Mouse (Mus musculus) myocyte (in vitro differentiated cells): Measurements from ENCODE around the gene Cdk1. TPM values are rescaled to one million over a fixed set of nuclear protein-coding genes. Genes with fewer than 3 reads are reported as not detected.

Experiments
- H3K27me3 ChIP-seq: one replicate; pipeline ENCODE4 v1.6.1; 2011; ENCODE audit not compliant: control insufficient read depth, insufficient read depth, insufficient read length
- H3K36me3 ChIP-seq: one replicate; pipeline ENCODE4 v1.6.1; 2011; ENCODE audit not compliant: control insufficient read depth, insufficient read depth
- H3K4me2 ChIP-seq: one replicate; pipeline ENCODE4 v1.6.1; 2011; ENCODE audit warnings: low read depth, control low read depth
- H3K4me3 ChIP-seq: one replicate; pipeline ENCODE4 v1.5.1; 2011; ENCODE audit warnings: mild to moderate bottlenecking, control low read depth, moderate library complexity
- H3K79me2 ChIP-seq: one replicate; pipeline ENCODE4 v1.6.1; 2011; ENCODE audit not compliant: control insufficient read depth, insufficient read depth
- H3ac ChIP-seq: one replicate; pipeline ENCODE4 v1.6.1; 2011; ENCODE audit not compliant: control insufficient read depth, insufficient read length
- CEBPB ChIP-seq: IDR thresholded peaks from 2 replicates; pipeline ENCODE4 v1.6.1; 2011; ENCODE audit warnings: mild to moderate bottlenecking, moderate library complexity; ENCODE audit not compliant: poor library complexity, insufficient read depth, severe bottlenecking
- E2F4 ChIP-seq: IDR thresholded peaks from one replicate; pipeline ENCODE4 v1.6.1; 2011; ENCODE audit warnings: mild to moderate bottlenecking, control low read depth, moderate library complexity; ENCODE audit not compliant: insufficient read depth
- MAX ChIP-seq: IDR thresholded peaks from one replicate; pipeline ENCODE4 v1.6.1; 2011; ENCODE audit warnings: low read depth, mild to moderate bottlenecking, control low read depth
- MYOD1 ChIP-seq, 3 experiments: IDR thresholded peaks; one replicate each; pipeline ENCODE4 v1.6.1; 2011; ENCODE audit warnings: control low read depth in 2 of 3, low read depth in 2 of 3, mild to moderate bottlenecking in 2 of 3, moderate library complexity in 1 of 3; ENCODE audit not compliant: insufficient read length in 2 of 3, control insufficient read depth in 1 of 3
- MYOG ChIP-seq, 3 experiments: IDR thresholded peaks; one replicate each; pipeline ENCODE4 v1.6.1; 2011; ENCODE audit warnings: control low read depth in 2 of 3, low read depth in 2 of 3, mild to moderate bottlenecking in 2 of 3; ENCODE audit not compliant: insufficient read length in 2 of 3, control insufficient read depth in 1 of 3, insufficient read depth in 1 of 3
- POLR2A ChIP-seq: IDR thresholded peaks from one replicate; pipeline ENCODE4 v1.6.1; 2011; ENCODE audit warnings: low read depth, mild to moderate bottlenecking, control low read depth, moderate library complexity; ENCODE audit not compliant: insufficient read length
- POLR2AphosphoS2 ChIP-seq: IDR thresholded peaks from one replicate; pipeline ENCODE4 v1.6.1; 2011; ENCODE audit warnings: low read depth, control low read depth; ENCODE audit not compliant: insufficient read length
- REST ChIP-seq: IDR thresholded peaks from one replicate; pipeline ENCODE4 v1.6.1; 2011; ENCODE audit warnings: mild to moderate bottlenecking, control low read depth, moderate library complexity; ENCODE audit not compliant: insufficient read depth, insufficient read length
- SRF ChIP-seq: IDR thresholded peaks from one replicate; pipeline ENCODE4 v1.6.1; 2011; ENCODE audit warnings: low read depth; ENCODE audit not compliant: control insufficient read depth, insufficient read length
- TCF12 ChIP-seq: IDR thresholded peaks from one replicate; pipeline ENCODE4 v1.6.1; 2011; ENCODE audit warnings: mild to moderate bottlenecking, control low read depth; ENCODE audit not compliant: poor library complexity, insufficient read depth, severe bottlenecking
- TCF3 ChIP-seq: IDR thresholded peaks from one replicate; pipeline ENCODE4 v1.6.1; 2011; ENCODE audit warnings: low read depth, control low read depth; ENCODE audit not compliant: insufficient read length
- USF1 ChIP-seq: IDR thresholded peaks from one replicate; pipeline ENCODE4 v1.6.1; 2011; ENCODE audit warnings: low read depth, mild to moderate bottlenecking, control low read depth, moderate library complexity
- polyA plus RNA-seq: library from polyadenylated mRNA; unstranded; fragments of >200 nt; fragmentation: generic; extraction: Trizol; gene quantifications from one replicate; pipeline ENCODE4 v1.2.1, GENCODE M21; 2012; ENCODE audit warnings: missing spikeins

Cdk1 gene
- polyA plus RNA-seq, 1 experiment: 85.7 TPM

DNA sequence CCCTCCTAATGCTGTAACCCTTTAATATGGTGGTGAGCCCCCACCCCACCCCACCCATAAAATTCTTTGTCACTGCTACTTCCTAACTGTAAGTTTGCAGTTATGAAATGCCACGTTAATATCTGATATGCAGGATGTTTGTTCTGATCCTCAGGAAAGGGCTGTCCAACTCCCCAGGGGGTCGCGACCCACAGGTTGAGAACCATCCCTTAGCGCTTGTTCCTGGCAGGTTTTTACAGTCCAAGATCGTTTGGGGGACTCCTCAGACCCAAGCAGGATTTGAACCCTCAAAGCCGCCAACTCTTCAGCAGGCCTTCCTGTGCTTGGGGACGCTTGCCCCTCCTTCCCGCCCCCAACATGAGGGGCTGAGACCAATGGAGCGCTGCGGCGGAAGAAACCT lies 16.5 kb downstream of the Cdk1 start:
- TF ChIP-seq E2F4 (no peak), USF1 (no peak), TCF12 (no peak), CEBPB (no peak), MAX (no peak), REST (no peak), TCF3 (no peak)
- Histone ChIP-seq H3K4me3 (no peak overlapping the region), H3K79me2 (peaks cover 4% of the 10 kb centered on the region), H3K4me2 (no peak overlapping the region), H3ac (no peak overlapping the region), H3K27me3 (no peaks in the 10 kb centered on the region), H3K36me3 (peaks cover 28% of the 10 kb centered on the region)

DNA sequence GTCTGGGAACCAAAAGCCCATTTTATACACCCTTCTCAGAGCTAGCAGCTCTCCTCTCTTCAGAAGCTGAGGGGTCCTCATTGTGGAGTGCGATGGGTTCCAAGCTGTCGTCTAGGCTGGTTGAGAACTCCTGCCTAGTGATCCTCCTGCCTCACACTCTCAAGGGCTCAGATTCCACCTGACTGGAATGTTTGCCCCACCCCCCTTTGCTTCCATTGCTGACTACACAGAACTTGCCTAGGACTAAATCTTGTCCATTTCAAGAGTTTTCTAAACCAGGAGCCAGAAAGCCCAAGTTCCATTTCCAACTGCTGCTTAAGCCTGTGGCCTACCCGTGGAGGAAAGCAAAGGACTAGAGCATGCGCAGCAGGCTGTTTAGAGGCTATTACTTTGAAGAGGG lies 17.1 kb downstream of the Cdk1 start:
- Histone ChIP-seq H3K79me2 (peaks cover under 1% of the 10 kb centered on the region), H3K4me3 (no peak overlapping the region), H3K4me2 (no peak overlapping the region), H3ac (no peak overlapping the region), H3K27me3 (no peaks in the 10 kb centered on the region), H3K36me3 (peaks cover 28% of the 10 kb centered on the region)
- TF ChIP-seq SRF: no peak
- no peak for TF ChIP-seq MYOD1 (IDR thresholded peaks at IDR 0.05; ENCODE audit: control insufficient read depth in 1 of 3, insufficient read length in 2 of 3, low read depth in 2 of 3)
- no peak for TF ChIP-seq POLR2AphosphoS2
- peak; percentile 0 for TF ChIP-seq POLR2A
- no peak for TF ChIP-seq TCF12
- no peak for TF ChIP-seq TCF3
- no peak for TF ChIP-seq MAX
- no peak for TF ChIP-seq MYOG (IDR thresholded peaks at IDR 0.05; ENCODE audit: control insufficient read depth in 1 of 3, insufficient read depth in 1 of 3, insufficient read length in 2 of 3, low read depth in 2 of 3)

DNA sequence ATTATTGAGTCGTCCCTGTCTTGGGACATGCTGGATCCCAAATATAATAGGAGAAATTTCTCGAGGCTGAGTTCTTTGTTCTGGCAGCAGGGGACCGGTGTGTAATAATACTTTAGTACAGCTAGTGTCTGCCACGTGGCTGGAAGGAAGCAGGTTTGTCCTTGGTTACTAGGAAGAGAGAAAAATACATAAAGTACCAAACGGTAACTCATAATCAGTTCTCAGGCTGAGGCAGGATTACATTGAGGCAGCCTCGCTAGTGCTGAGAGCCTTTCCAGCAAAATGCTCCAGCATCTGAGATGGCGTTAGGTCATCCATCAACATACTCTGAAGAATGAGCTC lies 17.6 kb downstream of the Cdk1 start:
- Histone ChIP-seq H3K36me3 (peaks cover 28% of the 10 kb centered on the region), H3ac (no peak overlapping the region), H3K27me3 (no peaks in the 10 kb centered on the region), H3K79me2 (no peaks in the 10 kb centered on the region), H3K4me3 (no peak overlapping the region), H3K4me2 (peak overlapping the region; percentile 30)
- TF ChIP-seq USF1 (no peak), SRF (no peak), POLR2A (peak; percentile 24)

DNA sequence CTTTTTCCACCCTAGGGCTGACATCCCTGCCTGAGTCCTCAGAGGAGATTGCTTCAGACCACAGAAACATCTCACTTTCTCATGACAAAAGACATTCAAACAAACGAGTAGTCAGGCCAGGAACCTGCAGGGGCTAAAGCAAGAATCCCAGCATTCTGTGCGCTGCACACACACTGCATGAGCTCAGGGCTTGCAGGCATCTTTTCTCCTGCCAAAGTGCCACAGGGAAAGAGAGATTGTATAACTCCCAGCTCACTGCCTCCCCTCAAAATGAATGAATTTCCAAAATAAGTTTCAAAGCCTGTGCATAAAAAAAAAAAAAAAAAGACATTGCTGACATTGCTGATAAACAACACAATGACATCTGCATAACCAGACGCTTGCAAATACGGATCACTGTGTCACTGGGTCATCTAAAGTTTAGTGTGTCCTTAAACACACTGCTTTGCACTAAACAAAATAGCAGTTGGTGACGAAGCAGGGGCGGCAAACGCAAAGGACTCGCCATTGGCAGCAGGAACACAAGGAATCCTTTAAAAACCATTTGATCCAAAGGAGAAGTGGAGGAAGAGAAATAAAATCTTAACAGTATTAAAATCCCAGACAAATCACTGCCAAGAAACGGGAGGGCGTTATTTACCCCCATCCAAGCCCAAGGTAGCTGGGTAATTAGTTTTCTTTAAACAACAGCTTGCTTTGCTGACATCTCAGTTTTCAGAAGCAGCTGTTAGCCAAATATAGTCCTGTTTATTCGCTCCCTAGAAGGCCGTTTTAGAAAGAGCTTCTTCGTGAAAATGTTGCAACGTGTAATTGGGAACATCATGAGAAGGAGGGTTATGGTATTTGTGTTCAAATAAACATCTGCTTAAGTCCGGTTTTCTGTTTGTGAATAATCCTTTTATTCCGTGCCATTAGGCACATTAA lies 18.2 kb downstream of the Cdk1 start:
- Histone ChIP-seq H3K4me2 (peak overlapping the region; percentile 30), H3K79me2 (no peaks in the 10 kb centered on the region), H3K36me3 (peaks cover 22% of the 10 kb centered on the region), H3ac (no peak overlapping the region), H3K4me3 (no peak overlapping the region), H3K27me3 (no peaks in the 10 kb centered on the region)
- TF ChIP-seq TCF12 (no peak), MYOG (IDR thresholded peaks at IDR 0.05; ENCODE audit: control insufficient read depth in 1 of 3, insufficient read depth in 1 of 3, insufficient read length in 2 of 3, low read depth in 2 of 3) (peak in 1 of 3 experiments; percentile 41)

DNA sequence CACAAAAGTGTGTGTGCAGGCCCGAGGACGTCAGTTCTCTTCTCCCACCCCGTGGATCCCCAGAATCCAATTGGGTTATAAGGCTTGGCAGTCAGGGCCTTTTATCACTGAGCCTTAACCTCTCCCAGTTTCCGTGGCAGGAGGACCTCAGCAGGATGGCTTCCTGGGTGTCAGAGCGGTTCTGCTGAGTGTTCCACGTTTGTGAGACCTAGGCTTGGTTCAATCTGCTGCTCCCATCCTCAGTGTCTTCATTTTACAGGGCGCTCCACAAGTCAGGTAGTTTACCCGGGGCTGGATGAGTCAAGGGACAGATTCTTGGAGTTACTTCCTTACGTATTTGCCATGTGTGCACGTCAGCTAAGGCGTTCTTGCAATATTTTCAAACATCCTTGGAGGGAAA lies 19.5 kb downstream of the Cdk1 start:
- Histone ChIP-seq H3K4me3 (no peak overlapping the region), H3K4me2 (no peak overlapping the region), H3K27me3 (no peaks in the 10 kb centered on the region), H3ac (no peak overlapping the region), H3K79me2 (no peaks in the 10 kb centered on the region), H3K36me3 (peaks cover 20% of the 10 kb centered on the region)
- no peak for TF ChIP-seq SRF
- no peak for TF ChIP-seq CEBPB
- no peak for TF ChIP-seq MAX

DNA sequence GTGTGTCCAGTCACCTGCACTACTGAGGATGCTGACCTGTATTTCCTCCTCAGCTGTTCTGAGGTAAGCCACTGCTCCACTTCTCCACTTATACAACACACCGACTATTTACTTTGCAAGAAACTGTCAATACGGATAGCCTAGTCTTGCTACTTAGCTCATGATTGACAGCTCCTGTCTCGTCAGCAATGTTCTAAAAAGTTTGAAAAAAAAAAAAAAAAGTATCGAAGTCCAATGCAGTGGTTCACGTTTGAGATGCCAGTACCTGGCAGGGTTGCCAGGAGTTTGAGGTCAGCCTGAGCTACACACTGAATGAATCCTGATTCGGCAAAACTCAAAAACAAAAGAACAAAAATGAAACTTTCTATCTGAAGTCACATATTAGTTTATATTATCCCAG lies 21.5 kb downstream of the Cdk1 start:
- peaks cover 10% of the 10 kb centered on the region for H3K36me3 ChIP-seq
- TF ChIP-seq CEBPB (no peak), MYOD1 (IDR thresholded peaks at IDR 0.05; ENCODE audit: control insufficient read depth in 1 of 3, insufficient read length in 2 of 3, low read depth in 2 of 3) (no peak), REST (no peak), MAX (no peak), POLR2A (no peak), SRF (no peak), E2F4 (no peak), POLR2AphosphoS2 (no peak), TCF3 (no peak)
- no peaks in the 10 kb centered on the region for H3K27me3 ChIP-seq
- no peak overlapping the region for H3ac ChIP-seq
- no peak overlapping the region for H3K4me2 ChIP-seq
- H3K79me2 ChIP-seq: no peaks in the 10 kb centered on the region
- H3K4me3 ChIP-seq: no peak overlapping the region
